Mouse (Mus musculus) heart, embryonic 14.5 days (tissue): ENCODE data around the gene Sel1l3. TPM values are rescaled to one million over a fixed set of nuclear protein-coding genes. Genes with fewer than 3 reads are reported as not detected.

Source experiments
- ATAC-seq: fragments of 200-750 bp; cut with Nextera tagmentation; 2 replicates; pipeline ENCODE4 v1.8.0; 2017; ENCODE audit warnings: low read depth, moderate TSS enrichment; ENCODE audit not compliant: insufficient number of reproducible peaks, insufficient read depth, low FRiP score
- H3K27ac ChIP-seq, 2 experiments: fragments of 200-500 bp in 1 of 2; fragments of 300-500 bp in 1 of 2; sonication (generic) in 1 of 2; replicated peaks in 1 of 2; 2 replicates each; pipeline ENCODE4 v1.5.1; 2012 to 2014; ENCODE audit warnings: low read depth in 2 of 2, low read length in 2 of 2, control low read depth in 1 of 2, mild to moderate bottlenecking in 1 of 2, mixed read lengths in 1 of 2; ENCODE audit not compliant: control insufficient read depth in 1 of 2, insufficient read depth in 1 of 2
- H3K27me3 ChIP-seq: fragments of 300-500 bp; sonication (generic); 2 replicates; pipeline ENCODE4 v1.6.1; 2014; ENCODE audit warnings: mild to moderate bottlenecking, low read length, control low read depth; ENCODE audit not compliant: control insufficient read depth, insufficient read depth
- H3K36me3 ChIP-seq: fragments of 300-500 bp; sonication (generic); 2 replicates; pipeline ENCODE4 v1.6.1; 2014; ENCODE audit warnings: mild to moderate bottlenecking, control low read depth, low read length, mixed read lengths; ENCODE audit not compliant: control insufficient read depth, insufficient read depth
- H3K4me1 ChIP-seq, 2 experiments: fragments of 200-500 bp in 1 of 2; fragments of 300-500 bp in 1 of 2; sonication (generic) in 1 of 2; 2 replicates each; pipeline ENCODE4 v1.6.1; 2012 to 2014; ENCODE audit warnings: low read length in 2 of 2, control low read depth in 1 of 2, mixed read lengths in 1 of 2; ENCODE audit not compliant: control insufficient read depth in 2 of 2, insufficient read depth in 2 of 2
- H3K4me2 ChIP-seq: fragments of 300-500 bp; sonication (generic); 2 replicates; pipeline ENCODE4 v1.6.1; 2014; ENCODE audit warnings: mild to moderate bottlenecking, low read length
- H3K4me3 ChIP-seq, 2 experiments: fragments of 200-500 bp in 1 of 2; fragments of 300-500 bp in 1 of 2; sonication (generic) in 1 of 2; 2 replicates each; pipeline ENCODE4 v1.5.1; 2012 to 2014; ENCODE audit warnings: low read length in 2 of 2, mild to moderate bottlenecking in 2 of 2, control low read depth in 1 of 2, low read depth in 1 of 2, moderate library complexity in 1 of 2; ENCODE audit not compliant: control insufficient read depth in 1 of 2, insufficient read depth in 1 of 2
- H3K9ac ChIP-seq: fragments of 300-500 bp; sonication (generic); 2 replicates; pipeline ENCODE4 v1.6.1; 2014; ENCODE audit warnings: mild to moderate bottlenecking, low read length
- H3K9me3 ChIP-seq: fragments of 300-500 bp; sonication (generic); 2 replicates; pipeline ENCODE4 v1.6.1; 2016; ENCODE audit warnings: low read length, control low read depth; ENCODE audit not compliant: control insufficient read depth
- WGBS: fragments of 180-500 bp; shearing (Covaris S2); extraction: QIAGEN DNeasy Blood & Tissue Kit; methylation state at CpG from one replicate; pipeline ENCODE4 v1.1.7; 2014; 5-methylcytosine and 5-hydroxymethylcytosine counted together
- polyA plus RNA-seq: library from polyadenylated mRNA; unstranded; fragments of >200 nt; fragmentation: Nextera tagmentation; extraction: Ambion mirVana; gene quantifications from 2 replicates; pipeline ENCODE4 v1.2.1, GENCODE M21; 2014

Gene Sel1l3
- polyA plus RNA-seq, 1 experiment from 2014 or later: 1.7 TPM

DNA sequence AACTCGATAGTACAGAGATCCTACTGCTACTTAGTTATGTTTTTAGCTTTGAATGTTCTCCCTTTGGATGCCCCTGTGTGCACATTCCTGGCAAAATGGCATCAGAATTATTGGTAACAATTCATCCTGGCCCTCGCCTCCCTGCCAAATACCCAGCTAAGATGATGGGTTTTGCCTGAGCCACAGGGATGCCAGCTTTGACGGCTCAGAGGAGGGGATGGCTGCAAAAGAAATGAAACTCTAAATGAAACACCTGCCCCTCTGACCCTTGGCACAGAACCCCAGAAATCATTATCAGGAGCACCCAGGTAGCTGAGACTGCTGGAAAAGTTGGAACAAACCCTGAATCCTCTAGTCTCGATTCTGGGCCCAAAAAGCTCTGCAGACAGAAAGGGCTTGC is 54.1 kb downstream of the Sel1l3 start:
- ATAC-seq: no peak
- 82% methylated on average over 4 of the region's 4 CpGs for WGBS
- peaks cover 1 to 5% of the 10 kb centered on the region in 2 experiments for H3K4me1 ChIP-seq

DNA sequence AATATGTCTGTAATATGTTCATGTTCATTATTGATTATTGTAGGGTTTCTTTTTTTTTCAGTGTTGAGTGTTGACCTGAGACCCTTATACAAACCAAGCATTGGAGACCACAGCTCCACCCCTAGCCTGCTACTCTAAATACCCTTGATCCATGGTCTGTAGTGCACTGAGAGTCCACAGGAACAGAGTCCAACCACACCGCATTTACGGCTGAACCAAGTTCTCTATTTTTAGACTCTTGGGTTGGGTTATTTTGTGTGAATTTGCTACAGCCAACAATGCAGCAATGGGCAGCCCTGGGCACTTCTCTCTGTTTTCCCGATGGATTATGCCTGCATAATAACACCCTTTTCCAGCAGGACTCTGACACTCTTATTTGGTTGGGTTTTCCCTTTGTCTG is 54.6 kb downstream of the Sel1l3 start:
- no peak overlapping the region for H3K27ac ChIP-seq
- no peak for ATAC-seq
- no peaks in the 10 kb centered on the region for H3K9me3 ChIP-seq
- H3K36me3 ChIP-seq: no peaks in the 10 kb centered on the region
- H3K4me3 ChIP-seq: no peak overlapping the region
- WGBS: 78% methylated on average over 3 of the region's 3 CpGs
- H3K4me1 ChIP-seq: peaks cover 6 to 10% of the 10 kb centered on the region in 2 experiments
- no peak overlapping the region for H3K9ac ChIP-seq
- H3K27me3 ChIP-seq: no peaks in the 10 kb centered on the region
- H3K4me2 ChIP-seq: no peak overlapping the region

More for the DNA sequence above, 54.1 kb downstream of the Sel1l3 start:
- Histone ChIP-seq H3K27ac (no peak overlapping the region), H3K9ac (no peak overlapping the region), H3K9me3 (no peaks in the 10 kb centered on the region), H3K27me3 (no peaks in the 10 kb centered on the region), H3K4me2 (no peak overlapping the region), H3K4me3 (no peak overlapping the region), H3K36me3 (no peaks in the 10 kb centered on the region)

DNA sequence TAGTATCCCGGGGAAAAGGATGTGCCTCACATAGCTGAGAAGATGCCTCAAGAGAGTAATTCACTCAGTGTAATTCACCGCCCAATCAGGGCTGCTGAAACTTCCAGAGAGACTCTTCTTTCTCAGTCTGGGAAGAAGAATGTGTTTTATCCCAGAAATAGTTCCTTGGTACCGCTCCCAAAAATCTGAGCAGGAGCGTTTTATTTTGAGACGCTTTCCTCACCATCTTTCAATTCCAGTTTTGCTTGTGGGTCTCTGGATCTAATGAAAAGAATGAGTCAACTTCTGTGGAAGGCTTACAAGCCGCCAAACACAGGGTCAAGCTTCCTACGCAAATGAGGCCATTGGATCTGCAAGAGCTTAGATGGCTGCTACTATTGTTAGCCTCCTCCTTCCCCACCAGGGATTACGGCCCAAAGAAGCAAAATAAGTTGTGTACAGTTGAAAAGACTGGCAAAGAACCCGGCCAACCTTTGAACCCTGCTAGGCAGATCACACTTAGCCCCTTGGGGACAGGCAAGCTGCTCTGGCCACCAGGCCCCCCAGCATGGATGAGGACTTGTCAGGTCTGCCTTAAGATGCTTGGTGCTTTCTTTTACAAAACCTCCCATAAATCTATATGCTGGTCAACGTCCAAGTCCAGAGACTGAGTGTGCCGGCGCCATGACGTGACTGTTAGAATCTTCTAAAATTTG is 57.6 kb downstream of the Sel1l3 start:
- no peak for ATAC-seq
- H3K27me3 ChIP-seq: no peaks in the 10 kb centered on the region; the same call in 1 of the 2 replicates
- no peak overlapping the region for H3K9ac ChIP-seq
- WGBS: 81% methylated on average over 13 of the region's 13 CpGs
- H3K4me3 ChIP-seq: no peak overlapping the region
- peaks cover 12 to 16% of the 10 kb centered on the region in 2 experiments for H3K4me1 ChIP-seq
- no peaks in the 10 kb centered on the region for H3K9me3 ChIP-seq
- no peak overlapping the region for H3K4me2 ChIP-seq
- no peak overlapping the region for H3K27ac ChIP-seq
- H3K36me3 ChIP-seq: no peaks in the 10 kb centered on the region

DNA sequence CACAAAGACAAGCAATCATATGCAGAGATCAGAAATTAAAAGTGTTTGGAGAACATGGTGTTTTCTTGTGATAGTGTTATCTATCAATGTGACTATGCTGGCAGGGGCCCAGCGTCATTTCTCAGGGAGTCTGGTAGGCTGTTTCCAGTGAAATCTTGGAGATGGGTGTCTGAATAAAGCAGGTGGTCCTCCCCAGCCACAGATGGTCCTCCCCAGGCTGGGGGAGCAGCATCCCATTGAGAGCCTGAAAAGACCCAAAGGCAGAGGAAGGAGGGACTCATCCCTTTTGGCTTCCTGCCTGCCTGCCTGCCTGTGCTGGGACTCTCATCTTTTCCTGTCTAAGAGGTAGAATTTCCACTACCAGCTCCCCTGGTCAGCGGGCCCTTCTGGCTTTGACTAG is 59.2 kb downstream of the Sel1l3 start:
- Histone ChIP-seq H3K9ac (no peak overlapping the region), H3K27me3 (no peaks in the 10 kb centered on the region; the same call in 1 of the 2 replicates), H3K27ac (no peak overlapping the region; a peak in 1 of 4 replicates), H3K4me1 (peaks cover 12 to 20% of the 10 kb centered on the region in 2 experiments), H3K4me3 (no peak overlapping the region), H3K36me3 (no peaks in the 10 kb centered on the region), H3K9me3 (no peaks in the 10 kb centered on the region), H3K4me2 (no peak overlapping the region)
- 21% methylated on average over 2 of the region's 2 CpGs for WGBS
- ATAC-seq: no peak

DNA sequence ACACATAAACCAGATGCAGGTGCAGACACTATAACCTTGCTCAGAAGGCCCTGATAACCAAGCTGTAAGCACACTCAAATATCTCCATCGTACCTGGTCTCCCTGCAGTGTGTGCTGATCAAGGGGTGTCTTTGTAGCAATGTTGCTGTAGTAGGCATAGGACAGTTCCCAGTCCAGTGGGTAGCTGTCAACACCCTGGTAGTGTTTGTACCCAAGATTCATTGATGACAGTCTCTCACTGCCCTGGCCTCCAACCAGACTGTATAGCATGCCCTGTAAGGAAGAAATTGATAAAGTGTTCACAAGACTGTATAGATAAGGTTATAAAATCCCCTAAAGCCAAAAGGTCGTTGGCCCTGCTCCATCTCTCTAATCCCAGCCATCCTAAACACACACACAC is 59.6 kb downstream of the Sel1l3 start:
- peak; percentile 72; the same call in 1 of the 2 replicates for ATAC-seq
- Histone ChIP-seq H3K9ac (no peak overlapping the region), H3K27me3 (no peaks in the 10 kb centered on the region; the same call in 1 of the 2 replicates), H3K36me3 (no peaks in the 10 kb centered on the region), H3K4me1 (peaks cover 12 to 20% of the 10 kb centered on the region in 2 experiments), H3K27ac (no peak overlapping the region), H3K4me2 (no peak overlapping the region), H3K4me3 (no peak overlapping the region), H3K9me3 (no peaks in the 10 kb centered on the region)
- WGBS: 16% methylated on average over 2 of the region's 2 CpGs

DNA sequence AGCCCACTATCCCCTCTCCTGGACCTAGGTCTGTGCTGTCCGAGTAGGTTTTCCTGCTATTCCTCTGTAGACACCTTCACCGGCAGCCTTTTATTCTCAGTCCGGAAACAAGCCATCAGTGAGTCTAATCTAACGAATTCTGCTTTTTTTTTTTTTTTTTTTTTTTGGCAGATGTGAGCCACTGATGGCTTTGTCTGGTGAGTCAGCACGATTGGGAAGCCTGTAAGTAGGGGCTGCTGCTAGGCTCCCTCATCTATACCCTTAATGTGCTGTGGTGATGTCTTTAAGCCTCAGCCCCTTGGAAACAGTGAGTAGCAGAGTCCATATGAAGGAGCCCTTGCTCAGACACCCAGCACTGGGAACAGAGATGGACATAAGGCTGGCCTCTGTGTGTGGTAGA is 60.6 kb downstream of the Sel1l3 start:
- no peaks in the 10 kb centered on the region for H3K9me3 ChIP-seq
- no peak overlapping the region for H3K27ac ChIP-seq
- peaks cover 12 to 20% of the 10 kb centered on the region in 2 experiments for H3K4me1 ChIP-seq
- no peak overlapping the region for H3K9ac ChIP-seq
- ATAC-seq: no peak
- no peak overlapping the region for H3K4me3 ChIP-seq
- H3K4me2 ChIP-seq: no peak overlapping the region
- no peaks in the 10 kb centered on the region; the same call in 1 of the 2 replicates for H3K27me3 ChIP-seq
- 72% methylated on average over 5 of the region's 5 CpGs for WGBS
- no peaks in the 10 kb centered on the region for H3K36me3 ChIP-seq

DNA sequence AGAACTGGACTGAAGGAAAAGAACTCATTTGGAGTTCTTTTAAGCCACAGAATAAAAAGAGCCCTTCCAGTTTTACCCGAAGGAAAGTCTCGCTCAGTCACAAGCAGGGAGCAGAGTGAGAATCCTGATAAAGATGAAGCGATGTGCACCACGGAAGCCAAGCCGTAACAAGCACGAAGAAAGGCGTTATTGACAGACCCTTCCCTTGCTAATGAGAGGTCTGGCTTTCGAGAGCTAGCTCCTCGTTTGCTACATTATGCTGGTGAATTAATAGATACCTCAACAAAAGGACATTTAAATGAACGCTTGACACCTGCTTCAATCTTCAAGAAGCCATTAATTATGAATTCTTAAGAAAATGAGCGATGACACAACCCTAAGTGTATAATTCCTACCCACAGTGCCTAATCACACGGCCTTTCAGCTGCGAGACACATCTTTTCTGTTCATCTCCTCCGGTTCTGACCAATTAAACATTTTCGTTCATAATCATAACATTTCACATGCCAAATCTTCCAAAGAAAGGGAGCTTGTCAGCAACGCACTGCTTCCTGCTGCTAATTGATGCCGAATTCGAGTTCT is 62.3 kb downstream of the Sel1l3 start:
- Histone ChIP-seq H3K27me3 (no peaks in the 10 kb centered on the region; the same call in 1 of the 2 replicates), H3K9me3 (no peaks in the 10 kb centered on the region), H3K4me1 (peaks cover 15 to 25% of the 10 kb centered on the region in 2 experiments), H3K4me3 (no peak overlapping the region), H3K4me2 (no peak overlapping the region), H3K36me3 (no peaks in the 10 kb centered on the region), H3K27ac (no peak overlapping the region), H3K9ac (no peak overlapping the region)
- WGBS: 75% methylated on average over 18 of the region's 18 CpGs
- no peak for ATAC-seq
